In genomic region chr4:122939048-122939796, GRCm38 (mm10) we compare ENCODE assay signal across 30 mouse cellular contexts. TPM values are rescaled to one million over a fixed set of nuclear protein-coding genes. Genes with fewer than 3 reads are reported as not detected.
DNase-seq lines count a peak whose midpoint lies in the region; ATAC-seq and TF ChIP-seq lines count a peak whose summit lies in the region.
"Had no signal": no experiment of that assay in that cellular context is flagged by ENCODE, and none has a peak within 500 bp of the region (broad histone marks: within the 10 kb centered on the region; RNA-seq: fewer than 3 reads in every experiment).

No protein-coding gene starts in this region.

- WGBS in forebrain, postnatal 0 days = 84% methylated on average over 2 of the region's 2 CpGs

- no peak overlapping the region for H3K27ac ChIP-seq in ES-E14 (ENCODE audit: insufficient read depth, low read depth, low read length, poor library complexity, severe bottlenecking)
- no peak overlapping the region for H3K27ac ChIP-seq in forebrain, postnatal 0 days (ENCODE audit: low read depth, low read length)
- H3K27ac ChIP-seq: embryonic facial prominence, embryonic 13.5 days; forebrain, embryonic 12.5 days; forebrain, embryonic 15.5 days; heart, adult 2 months; heart, embryonic 10.5 days; heart, embryonic 13.5 days; hindbrain, embryonic 15.5 days had no signal

- no peak overlapping the region for H3K4me2 ChIP-seq in forebrain, postnatal 0 days (ENCODE audit: low read depth)
- H3K4me2 ChIP-seq: embryonic facial prominence, embryonic 13.5 days; forebrain, embryonic 12.5 days; forebrain, embryonic 15.5 days; heart, embryonic 13.5 days; hindbrain, embryonic 15.5 days had no signal

- ATAC-seq in forebrain, postnatal 0 days = no peak
- ATAC-seq: forebrain, embryonic 15.5 days; intestine, embryonic 16.5 days; Patski had no signal

- TF ChIP-seq CTCF in forebrain, postnatal 0 days (IDR thresholded peaks at IDR 0.05; ENCODE audit: low read depth) = no peak

- no peaks in the 10 kb centered on the region for H3K4me1 ChIP-seq in ES-E14 (ENCODE audit: control insufficient read depth in 2 of 2, insufficient read depth in 2 of 2, low read length in 2 of 2, poor library complexity in 1 of 2)
- H3K4me1 ChIP-seq in forebrain, postnatal 0 days (ENCODE audit: insufficient read depth) = no peaks in the 10 kb centered on the region
- H3K4me1 ChIP-seq: embryonic facial prominence, embryonic 13.5 days; forebrain, embryonic 12.5 days; forebrain, embryonic 15.5 days; heart, embryonic 10.5 days; heart, embryonic 13.5 days; hindbrain, embryonic 15.5 days had no signal

- no peaks in the 10 kb centered on the region for H3K9me3 ChIP-seq in ES-E14 (ENCODE audit: control insufficient read depth, insufficient read depth, low read depth, low read length)
- no peaks in the 10 kb centered on the region for H3K9me3 ChIP-seq in forebrain, postnatal 0 days (ENCODE audit: low read length)
- H3K9me3 ChIP-seq: embryonic facial prominence, embryonic 13.5 days; forebrain, embryonic 12.5 days; forebrain, embryonic 15.5 days; heart, embryonic 10.5 days; heart, embryonic 13.5 days; hindbrain, embryonic 15.5 days had no signal

- no peak overlapping the region for H3K4me3 ChIP-seq in ES-E14 (ENCODE audit: insufficient read depth in 1 of 2, low read depth in 1 of 2, low read length in 2 of 2, poor library complexity in 1 of 2, severe bottlenecking in 1 of 2)
- H3K4me3 ChIP-seq in forebrain, postnatal 0 days (ENCODE audit: low read depth, low read length) = no peak overlapping the region
- H3K4me3 ChIP-seq: embryonic facial prominence, embryonic 13.5 days; erythroblast, embryonic 14.5 days; forebrain, embryonic 12.5 days; forebrain, embryonic 15.5 days; heart, adult 2 months; heart, embryonic 10.5 days; heart, embryonic 13.5 days; hindbrain, embryonic 15.5 days had no signal

- H3K27me3 ChIP-seq in splenic B cell, adult 2 months (ENCODE audit: control insufficient read depth, insufficient read depth, low read length, poor library complexity, severe bottlenecking) = no peaks in the 10 kb centered on the region
- no peaks in the 10 kb centered on the region for H3K27me3 ChIP-seq in forebrain, postnatal 0 days (ENCODE audit: insufficient read depth, low read length)
- H3K27me3 ChIP-seq: embryonic facial prominence, embryonic 13.5 days; forebrain, embryonic 12.5 days; forebrain, embryonic 15.5 days; hindbrain, embryonic 15.5 days; Patski had no signal

- H3K36me3 ChIP-seq in ES-E14 (ENCODE audit: control insufficient read depth, insufficient read depth, low read length, poor library complexity, severe bottlenecking) = no peaks in the 10 kb centered on the region
- H3K36me3 ChIP-seq in splenic B cell, adult 2 months (ENCODE audit: control insufficient read depth, insufficient read depth, low read length, poor library complexity, severe bottlenecking) = no peaks in the 10 kb centered on the region
- H3K36me3 ChIP-seq in forebrain, postnatal 0 days (ENCODE audit: insufficient read depth) = no peaks in the 10 kb centered on the region
- H3K36me3 ChIP-seq: embryonic facial prominence, embryonic 13.5 days; forebrain, embryonic 12.5 days; forebrain, embryonic 15.5 days; heart, embryonic 10.5 days; heart, embryonic 13.5 days; hindbrain, embryonic 15.5 days had no signal

- no peak overlapping the region for H3K9ac ChIP-seq in ES-E14 (ENCODE audit: insufficient read depth, low read depth, low read length, poor library complexity, severe bottlenecking)
- no peak overlapping the region for H3K9ac ChIP-seq in forebrain, postnatal 0 days
- H3K9ac ChIP-seq: embryonic facial prominence, embryonic 13.5 days; forebrain, embryonic 12.5 days; forebrain, embryonic 15.5 days; heart, embryonic 13.5 days; hindbrain, embryonic 15.5 days had no signal

- DNase-seq in CD4-positive, CD25-positive, alpha-beta regulatory T cell, adult 2 months (ENCODE audit: low read depth, low spot score) = peak; percentile 20
- no peak for DNase-seq in ES-E14 (ENCODE audit: low read depth, low spot score)
- DNase-seq in induced T-regulatory cell, adult 2 months (ENCODE audit: low read depth) = peak; percentile 38
- DNase-seq in splenic B cell, adult 2 months (ENCODE audit: low read depth, low spot score) = peak; percentile 21
- no peak for DNase-seq in cerebellum, adult 8-10 months
- no peak for DNase-seq in layer of hippocampus, adult 18-20 months (ENCODE audit: low spot score in 2 of 2)
- no peak for DNase-seq in forebrain, postnatal 0 days
- DNase-seq: adrenal gland, adult 8-10 months; adrenal gland, postnatal 25 days; B cell, adult 2 months; cerebellum, adult 18-20 months; cerebellum, adult 9-11 months; cerebellum, postnatal 25 days; gastrocnemius, postnatal 10 days; gastrocnemius, postnatal 36 days; heart, adult 2 months; heart, postnatal 14 days; heart, postnatal 4 days; kidney, adult 18-20 months had no signal

- in situ Hi-C loops in ES-E14 (cut with MboI; ENCODE audit: low sequenced_read_pairs in 2 of 2, unreplicated experiment in 2 of 2) = no loop called here

TF ChIP-seq in ES-E14, 5 proteins besides CTCF, POLR2A, EP300 and RAD21:
- no peak for TF ChIP-seq HCFC1 (IDR thresholded peaks at IDR 0.05; ENCODE audit: borderline replicate concordance, insufficient read depth, low read length)
- no peak for TF ChIP-seq CHD2 (IDR thresholded peaks at IDR 0.05; ENCODE audit: low read depth, low read length)
- TF ChIP-seq ZNF384 (IDR thresholded peaks at IDR 0.05; ENCODE audit: low read depth, low read length) = 0 out of 2 replicates have a peak, but pooled peaks have one; percentile 26
TF ChIP-seq in ES-E14: peak in this region for 1.

RNA-seq across cellular contexts. Expression of gene Mfsd2a, which starts 21.8 kb away (rescaled TPM):
- total RNA-seq in ES-E14 (2012; rRNA removed) = 3.7 and 4.3 TPM in 2 replicates
- total RNA-seq in layer of hippocampus, adult 18-20 months (2021) = 10 to 100 TPM; 44.8 to 48.9 TPM
- total RNA-seq in forebrain, postnatal 0 days (2014; rRNA removed) = 34.7 and 40.7 TPM in 2 replicates
- 30.6 and 33.4 TPM in 2 replicates for polyA plus RNA-seq in forebrain, postnatal 0 days (2015; fragmentation: Nextera tagmentation; extraction: Ambion mirVana)
- total RNA-seq: adrenal gland, postnatal 25 days; common myeloid progenitor, adult 5-6 weeks; granulocyte monocyte progenitor cell, adult 5-6 weeks had no signal
- polyA plus RNA-seq: erythroblast, embryonic 14.5 days had no signal

RNA-seq across cellular contexts. Expression of gene Cap1, which starts 53.4 kb away (rescaled TPM):
- 89.4 and 130 TPM in 2 replicates for total RNA-seq in ES-E14 (2012; rRNA removed)
- 100 to 1,000 TPM; 296 to 307 TPM for total RNA-seq in layer of hippocampus, adult 18-20 months (2021)
- 155 and 161 TPM in 2 replicates for total RNA-seq in forebrain, postnatal 0 days (2014; rRNA removed)
- 68.5 and 75.2 TPM in 2 replicates for polyA plus RNA-seq in forebrain, postnatal 0 days (2015; fragmentation: Nextera tagmentation; extraction: Ambion mirVana)

RNA-seq across cellular contexts. Expression of gene Mycl, which starts 56.2 kb away (rescaled TPM):
- total RNA-seq in ES-E14 (2012; rRNA removed) = 6.8 and 7.3 TPM in 2 replicates
- 10 to 100 TPM; 30.1 to 32.4 TPM for total RNA-seq in layer of hippocampus, adult 18-20 months (2021)
- total RNA-seq in forebrain, postnatal 0 days (2014; rRNA removed) = 106 and 113 TPM in 2 replicates
- polyA plus RNA-seq in forebrain, postnatal 0 days (2015; fragmentation: Nextera tagmentation; extraction: Ambion mirVana) = 65.9 and 67.6 TPM in 2 replicates

Comparison
In these comparisons a context has a peak if more than half of its experiments do, and no peak if none do; other contexts are left out.
1. DNase-seq: peak in CD4-positive, CD25-positive, alpha-beta regulatory T cell, adult 2 months (single experiment), induced T-regulatory cell, adult 2 months (single experiment) and splenic B cell, adult 2 months (single experiment); none in ES-E14 (single experiment), cerebellum, adult 8-10 months (single experiment), layer of hippocampus, adult 18-20 months (0 of 2) and forebrain, postnatal 0 days (single experiment).